Mouse (Mus musculus) liver, adult (tissue): ENCODE measurements around the gene Zbtb9.

Experiments used
- GATA4 ChIP-seq: IDR thresholded peaks from 2 replicates; pipeline ENCODE4 v1.6.1; 2014; ENCODE audit warnings: mild to moderate bottlenecking, low read length; ENCODE audit not compliant: insufficient replicate concordance

The Zbtb9 gene

DNA sequence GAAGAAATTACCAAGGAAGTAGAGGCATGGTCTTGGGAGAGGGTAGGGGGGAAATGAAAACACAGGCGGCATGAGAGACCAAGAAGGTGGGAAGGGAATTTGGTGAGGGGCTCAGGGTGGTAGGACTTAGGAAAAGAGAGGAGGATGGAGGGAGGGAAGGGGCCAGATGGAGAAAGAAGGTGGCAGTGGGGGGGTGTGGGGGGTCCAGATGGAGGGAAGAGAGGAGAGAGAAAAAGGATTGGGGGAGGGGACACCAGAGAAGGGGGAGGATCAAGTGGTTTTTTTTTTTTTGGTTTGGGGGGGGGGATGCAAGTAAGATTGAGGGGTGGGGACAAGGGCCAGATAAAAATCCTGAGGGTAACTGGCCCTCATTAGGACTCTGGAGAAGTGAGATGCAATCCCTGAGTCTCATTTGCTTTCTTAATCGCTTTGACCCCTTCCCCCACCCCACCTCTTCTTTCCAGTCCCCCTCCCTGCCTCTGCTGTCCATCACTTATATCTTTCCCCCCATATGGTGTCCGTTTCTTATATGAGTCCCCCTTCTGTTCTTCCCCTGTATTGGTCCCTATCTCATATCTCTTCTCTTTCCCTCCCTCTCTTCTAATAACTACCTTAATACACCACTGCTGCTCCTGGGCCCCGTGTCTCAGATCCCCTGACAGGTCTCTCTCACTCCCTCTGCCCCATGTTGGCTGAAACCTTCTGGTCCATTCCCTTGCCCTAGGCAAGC lies 31.0 kb upstream of the Zbtb9 start:
- no peak for TF ChIP-seq GATA4

GRCm38 (mm10) chr17:26945824-26946495 lies 27.0 kb upstream of the Zbtb9 start:
- no peak for TF ChIP-seq GATA4

GRCm38 (mm10) chr17:26946567-26946966 lies 26.4 kb upstream of the Zbtb9 start:
- no peak for TF ChIP-seq GATA4

DNA sequence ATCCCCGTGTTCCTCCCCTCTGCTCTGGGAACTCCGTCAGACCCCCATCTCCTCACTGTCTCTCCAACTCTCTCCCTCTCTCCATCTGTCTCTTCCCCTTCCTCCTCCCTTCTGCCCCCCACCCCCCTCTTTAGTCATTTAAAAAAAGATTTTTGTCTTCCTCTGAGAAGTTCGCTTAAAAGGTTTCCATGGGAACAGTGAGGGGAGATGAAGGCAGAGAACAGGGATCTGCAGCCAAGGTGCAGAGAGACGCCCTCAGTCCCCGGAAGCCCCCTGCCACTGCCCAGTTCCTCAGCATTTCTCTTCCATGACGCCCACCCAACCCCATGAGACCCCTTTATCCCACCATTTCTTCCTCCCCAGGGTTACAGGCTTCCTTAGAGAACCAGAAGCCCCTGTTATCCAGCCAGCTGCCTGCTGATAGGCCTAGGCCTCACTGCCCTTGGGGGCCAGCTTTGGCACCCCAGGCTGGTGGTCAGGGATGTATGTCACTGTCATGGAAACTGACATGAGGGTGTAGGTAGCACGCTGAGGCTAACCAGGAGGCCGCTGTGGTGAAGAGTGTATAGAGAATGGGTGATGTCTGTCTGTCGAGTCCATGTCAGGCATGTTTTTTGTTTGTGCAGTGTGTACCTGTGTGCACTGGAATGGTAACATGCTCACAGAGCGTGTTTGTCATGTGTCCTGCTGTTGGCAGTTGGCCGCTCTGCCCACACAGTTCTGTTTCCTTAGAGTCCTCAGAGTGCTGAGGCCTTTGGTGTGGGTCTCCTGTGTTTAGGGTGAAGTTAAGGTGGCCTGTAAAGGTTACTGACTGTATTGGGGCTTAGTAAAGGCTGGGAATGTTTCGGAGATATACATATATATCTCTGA lies 25.5 kb upstream of the Zbtb9 start:
- no peak for TF ChIP-seq GATA4

GRCm38 (mm10) chr17:26948316-26949050 lies 24.5 kb upstream of the Zbtb9 start:
- no peak for TF ChIP-seq GATA4

GRCm38 (mm10) chr17:26949051-26949577 lies 23.9 kb upstream of the Zbtb9 start:
- TF ChIP-seq GATA4 = no peak

GRCm38 (mm10) chr17:26949866-26950265 lies 23.1 kb upstream of the Zbtb9 start:
- TF ChIP-seq GATA4 = no peak

GRCm38 (mm10) chr17:26950560-26951288 lies 22.2 kb upstream of the Zbtb9 start:
- no peak for TF ChIP-seq GATA4

GRCm38 (mm10) chr17:26951406-26951805 lies 21.6 kb upstream of the Zbtb9 start:
- no peak for TF ChIP-seq GATA4

GRCm38 (mm10) chr17:26951952-26952877 lies 20.8 kb upstream of the Zbtb9 start:
- TF ChIP-seq GATA4 = no peak

DNA sequence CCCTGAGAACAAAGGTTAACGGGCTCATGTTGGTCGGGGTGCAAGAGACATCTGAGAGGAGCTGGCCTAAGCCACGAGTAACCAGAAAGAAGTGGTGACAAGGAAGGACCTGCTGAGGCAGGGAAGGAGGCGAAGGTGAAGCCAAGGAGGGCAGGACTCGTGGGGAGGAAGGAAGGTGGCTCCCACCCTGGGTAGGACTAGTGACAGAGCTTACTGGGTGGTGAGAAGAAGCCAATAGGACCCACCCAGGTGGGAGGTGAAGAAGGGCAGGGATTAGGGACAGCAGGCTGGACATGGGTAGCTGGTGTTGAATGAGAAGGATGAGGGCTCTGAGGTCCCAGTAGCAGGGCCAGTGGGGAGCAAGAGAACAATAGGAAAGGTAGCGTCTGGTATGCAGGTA lies 19.8 kb upstream of the Zbtb9 start:
- TF ChIP-seq GATA4 = no peak

DNA sequence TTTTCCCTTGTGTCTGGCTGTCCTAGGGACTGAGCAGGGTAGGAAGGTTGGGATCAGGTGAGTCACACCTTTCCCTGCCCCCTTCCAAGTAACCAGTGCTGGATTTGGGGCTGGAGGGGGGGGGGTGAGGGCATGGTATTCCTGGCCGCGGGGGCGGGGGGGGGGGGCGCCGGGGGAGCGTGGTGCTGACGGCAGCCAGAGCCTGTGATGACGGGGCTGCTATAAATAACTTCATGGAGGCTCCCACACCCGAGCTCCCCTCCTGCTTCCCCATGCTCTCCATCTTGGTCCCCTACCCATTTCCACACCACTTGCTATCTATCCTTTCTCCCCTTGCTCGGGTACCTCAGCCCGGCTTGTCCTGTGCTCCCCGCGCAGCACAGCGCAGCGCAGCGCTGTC lies 19.2 kb upstream of the Zbtb9 start:
- no peak for TF ChIP-seq GATA4

GRCm38 (mm10) chr17:26956309-26956708 lies 16.7 kb upstream of the Zbtb9 start:
- no peak for TF ChIP-seq GATA4
